Mouse (Mus musculus) heart, postnatal 36 days (tissue): ENCODE results near the gene Tac2. TPM values are rescaled to one million over a fixed set of nuclear protein-coding genes. Genes with fewer than 3 reads are reported as not detected.
A peak's percentile ranks its signal among the peaks of the same experiment; 100 is the strongest.

Experiments used
- DNase-seq, 2 experiments: peaks; one replicate each; pipeline ENCODE4 v3.0.0; 2021 to 2022
- intact Hi-C: fragments of 180-260 bp; cut with DNase I; formaldehyde crosslinking; loops from one replicate; pipeline ENCODE4 v1.15.1; 2025
- total RNA-seq, 2 experiments: library from RNA; stranded (reverse); gene quantifications; 2 replicates each; pipeline ENCODE4 v1.2.3; 2021

The Tac2 gene
- total RNA-seq, 2 experiments from 2014 or later = not detected

GRCm38 (mm10) chr10:127712736-127713135 lies 11.5 kb upstream of the Tac2 start:
- DNase-seq = no peak
- intact Hi-C loops = no loop called here

GRCm38 (mm10) chr10:127721671-127722418 lies 2.4 kb upstream of the Tac2 start:
- intact Hi-C loops = no loop called here
- DNase-seq = peak in 1 of 2 experiments; percentile 37

GRCm38 (mm10) chr10:127725136-127725535 lies 858 bp downstream of the Tac2 start:
- intact Hi-C loops = no loop called here
- no peak for DNase-seq

- intact Hi-C loops = no loop called here
- no peak for DNase-seq
Observed at GRCm38 (mm10) chr10:127728437-127728836, 4.2 kb downstream of the Tac2 start.

GRCm38 (mm10) chr10:127730285-127730932 lies 6.1 kb downstream of the Tac2 start:
- DNase-seq = no peak
- intact Hi-C loops = no loop called here

- DNase-seq = no peak
- intact Hi-C loops = no loop called here
Observed at GRCm38 (mm10) chr10:127730933-127731310, 6.6 kb downstream of the Tac2 start.

- intact Hi-C loops = no loop called here
- DNase-seq = no peak
Observed at GRCm38 (mm10) chr10:127731397-127731796, 7.1 kb downstream of the Tac2 start.

- intact Hi-C loops = loop anchor here (2.0 kb wide), 1 partner anchor 40 kb away; no protein-coding TSS in a partner anchor
- DNase-seq = no peak
Observed at GRCm38 (mm10) chr10:127734434-127734833, 10.2 kb downstream of the Tac2 start.

GRCm38 (mm10) chr10:127736266-127736665 lies 12.0 kb downstream of the Tac2 start:
- intact Hi-C loops = loop anchor here (5.0 kb wide), 2 partner anchors 164 to 271 kb away; partner anchors contain the start of gene Hsd17b6

GRCm38 (mm10) chr10:127736916-127737315 lies 12.6 kb downstream of the Tac2 start:
- DNase-seq = no peak
- intact Hi-C loops = loop anchor here (5.0 kb wide), 2 partner anchors 165 to 270 kb away; partner anchors contain the start of gene Hsd17b6

More at GRCm38 (mm10) chr10:127736266-127736665, 12.0 kb downstream of the Tac2 start:
- DNase-seq = no peak

- intact Hi-C loops = loop anchor here (5.0 kb wide), 2 partner anchors 165 to 270 kb away; partner anchors contain the start of gene Hsd17b6
- DNase-seq = no peak
Observed at GRCm38 (mm10) chr10:127737552-127737951, 13.3 kb downstream of the Tac2 start.

- peak; percentile 56 to 57 for DNase-seq
- intact Hi-C loops = loop anchor here (1.0 to 5.0 kb wide), 4 partner anchors 96 to 269 kb away; partner anchors contain the start of genes Hsd17b6 and Stat6
Observed at GRCm38 (mm10) chr10:127738151-127738882, 14.0 kb downstream of the Tac2 start.

- intact Hi-C loops = loop anchor here (2.0 to 5.0 kb wide), 3 partner anchors 96 to 268 kb away; partner anchors contain the start of genes Hsd17b6 and Stat6
- peak; percentile 86 to 88 for DNase-seq
Observed at GRCm38 (mm10) chr10:127739083-127739660, 14.9 kb downstream of the Tac2 start, which contains the start of gene Zbtb39. Gene Zbtb39 (plus strand): TSS chr10:127739538.

- intact Hi-C loops = loop anchor here (2.0 to 5.0 kb wide), 3 partner anchors 97 to 268 kb away; partner anchors contain the start of genes Hsd17b6 and Stat6
- no peak for DNase-seq
Observed at GRCm38 (mm10) chr10:127739661-127740161, 15.4 kb downstream of the Tac2 start.

- intact Hi-C loops = no loop called here
- DNase-seq = peak; percentile 42 to 57
Observed at GRCm38 (mm10) chr10:127744661-127745060, 20.4 kb downstream of the Tac2 start.

- DNase-seq = no peak
- intact Hi-C loops = no loop called here
Observed at GRCm38 (mm10) chr10:127745886-127746285, 21.6 kb downstream of the Tac2 start.

GRCm38 (mm10) chr10:127747254-127747653 lies 23.0 kb downstream of the Tac2 start:
- no peak for DNase-seq
- intact Hi-C loops = no loop called here

GRCm38 (mm10) chr10:127748847-127749612 lies 24.8 kb downstream of the Tac2 start:
- intact Hi-C loops = no loop called here
- peak; percentile 39 to 42 for DNase-seq

GRCm38 (mm10) chr10:127750136-127750777 lies 26.0 kb downstream of the Tac2 start:
- peak in 1 of 2 experiments; percentile 33 for DNase-seq
- intact Hi-C loops = loop anchor here (5.0 kb wide), 1 partner anchor 108 kb away; the partner anchor contains the start of gene Stat6
